Mouse (Mus musculus): ENCODE measurements around the gene Aqp3. TPM values are rescaled to one million over a fixed set of nuclear protein-coding genes. Genes with fewer than 3 reads are reported as not detected.

Gene Aqp3
- total and polyA plus RNA-seq, 2 experiments from 2014 or later = 0.16 to 0.29 TPM

DNA sequence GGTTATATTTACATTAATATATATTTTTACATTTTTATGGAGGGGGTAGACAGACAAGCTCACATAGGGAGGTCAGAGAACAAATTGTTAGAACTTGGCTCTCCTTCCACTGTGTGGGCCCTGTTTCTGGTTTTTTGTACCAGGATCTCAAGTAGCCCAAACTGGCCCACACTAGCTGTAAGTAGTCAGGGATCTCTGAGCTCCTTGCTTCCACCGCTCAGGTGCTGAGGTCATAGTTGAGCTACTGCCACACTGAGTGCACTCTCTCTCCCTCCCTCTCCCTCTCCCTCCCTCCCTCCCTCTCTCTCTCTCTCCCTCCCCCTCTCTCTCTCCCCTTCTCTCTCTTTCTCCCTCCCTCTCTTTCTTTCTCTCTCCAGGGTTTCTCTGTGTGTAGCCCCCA lies 41.7 kb downstream of the Aqp3 start:
- no peak for TF ChIP-seq CTCF (IDR thresholded peaks at IDR 0.05; ENCODE audit: low read depth)
- WGBS = 40% methylated on average over 1 of the region's 1 CpGs
- no peak for ATAC-seq
- Histone ChIP-seq H3K27ac (no peak overlapping the region), H3K36me3 (ENCODE audit: insufficient read depth, low read length) (no peaks in the 10 kb centered on the region), H3K27me3 (ENCODE audit: insufficient read depth, low read length) (no peaks in the 10 kb centered on the region), H3K4me1 (ENCODE audit: insufficient read depth, low read length) (no peaks in the 10 kb centered on the region), H3K4me2 (ENCODE audit: low read depth, low read length) (no peak overlapping the region), H3K9ac (replicated peaks; ENCODE audit: low read length) (no peak overlapping the region), H3K9me3 (ENCODE audit: low read length) (no peaks in the 10 kb centered on the region), H3K4me3 (ENCODE audit: low read length) (no peak overlapping the region)
- DNase-seq (ENCODE audit: low spot score) = no peak

DNA sequence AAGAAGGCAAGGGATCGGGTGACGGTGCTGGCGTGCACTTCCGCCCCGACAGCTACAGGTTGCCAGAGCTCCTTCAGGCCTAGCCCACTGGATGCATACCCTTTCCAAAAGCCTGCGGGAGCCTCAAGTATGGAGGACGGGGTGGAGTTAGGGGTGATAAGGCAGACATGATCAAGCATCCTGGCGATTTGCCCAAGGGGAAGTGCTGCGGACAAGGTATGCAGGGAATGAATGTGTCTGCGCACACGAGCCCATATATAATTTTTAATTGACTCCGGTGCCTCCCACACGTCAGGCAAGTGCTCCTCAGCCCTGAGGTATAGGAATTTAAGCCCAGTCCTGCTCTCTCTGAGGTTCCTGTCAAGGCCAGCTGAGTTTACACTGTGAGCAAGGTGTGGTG lies 42.9 kb downstream of the Aqp3 start:
- Histone ChIP-seq H3K36me3 (ENCODE audit: insufficient read depth, low read length) (no peaks in the 10 kb centered on the region), H3K4me3 (ENCODE audit: low read length) (no peak overlapping the region), H3K27ac (no peak overlapping the region), H3K9me3 (ENCODE audit: low read length) (no peaks in the 10 kb centered on the region), H3K4me1 (ENCODE audit: insufficient read depth, low read length) (no peaks in the 10 kb centered on the region), H3K27me3 (ENCODE audit: insufficient read depth, low read length) (no peaks in the 10 kb centered on the region), H3K9ac (replicated peaks; ENCODE audit: low read length) (no peak overlapping the region), H3K4me2 (ENCODE audit: low read depth, low read length) (no peak overlapping the region)
- no peak for TF ChIP-seq CTCF (IDR thresholded peaks at IDR 0.05; ENCODE audit: low read depth)
- 87% methylated on average over 13 of the region's 13 CpGs for WGBS
- no peak for ATAC-seq
- DNase-seq (ENCODE audit: low spot score) = no peak

DNA sequence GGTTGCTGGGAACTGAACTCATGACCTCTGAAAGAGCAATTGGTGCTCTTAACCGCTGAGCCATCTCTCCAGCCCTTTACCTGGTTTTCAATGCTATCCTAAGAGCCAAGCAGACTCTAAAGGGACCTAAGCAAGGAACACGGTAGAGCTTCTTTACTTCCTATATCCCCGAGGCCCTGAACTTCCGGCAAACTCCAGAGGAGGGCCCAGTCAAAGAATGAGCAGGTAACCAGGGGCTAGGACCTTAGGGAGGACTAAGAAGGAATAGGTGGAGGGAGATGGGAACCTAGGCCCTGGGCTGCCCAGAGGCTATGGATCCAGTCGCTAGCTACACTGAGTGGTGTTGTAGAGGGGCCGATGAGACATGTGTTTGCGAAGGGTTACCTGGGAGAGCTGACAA lies 46.2 kb downstream of the Aqp3 start:
- Histone ChIP-seq H3K9me3 (ENCODE audit: low read length) (no peaks in the 10 kb centered on the region), H3K36me3 (ENCODE audit: insufficient read depth, low read length) (no peaks in the 10 kb centered on the region), H3K9ac (replicated peaks; ENCODE audit: low read length) (no peak overlapping the region), H3K27me3 (ENCODE audit: insufficient read depth, low read length) (no peaks in the 10 kb centered on the region), H3K4me3 (ENCODE audit: low read length) (no peak overlapping the region), H3K4me2 (ENCODE audit: low read depth, low read length) (no peak overlapping the region), H3K27ac (no peak overlapping the region), H3K4me1 (ENCODE audit: insufficient read depth, low read length) (no peaks in the 10 kb centered on the region)
- DNase-seq (ENCODE audit: low spot score) (no peak), ATAC-seq (no peak)
- 0 out of 2 replicates have a peak, but pooled peaks have one; percentile 11 for TF ChIP-seq CTCF (IDR thresholded peaks at IDR 0.05; ENCODE audit: low read depth)
- 79% methylated on average over 7 of the region's 7 CpGs for WGBS

DNA sequence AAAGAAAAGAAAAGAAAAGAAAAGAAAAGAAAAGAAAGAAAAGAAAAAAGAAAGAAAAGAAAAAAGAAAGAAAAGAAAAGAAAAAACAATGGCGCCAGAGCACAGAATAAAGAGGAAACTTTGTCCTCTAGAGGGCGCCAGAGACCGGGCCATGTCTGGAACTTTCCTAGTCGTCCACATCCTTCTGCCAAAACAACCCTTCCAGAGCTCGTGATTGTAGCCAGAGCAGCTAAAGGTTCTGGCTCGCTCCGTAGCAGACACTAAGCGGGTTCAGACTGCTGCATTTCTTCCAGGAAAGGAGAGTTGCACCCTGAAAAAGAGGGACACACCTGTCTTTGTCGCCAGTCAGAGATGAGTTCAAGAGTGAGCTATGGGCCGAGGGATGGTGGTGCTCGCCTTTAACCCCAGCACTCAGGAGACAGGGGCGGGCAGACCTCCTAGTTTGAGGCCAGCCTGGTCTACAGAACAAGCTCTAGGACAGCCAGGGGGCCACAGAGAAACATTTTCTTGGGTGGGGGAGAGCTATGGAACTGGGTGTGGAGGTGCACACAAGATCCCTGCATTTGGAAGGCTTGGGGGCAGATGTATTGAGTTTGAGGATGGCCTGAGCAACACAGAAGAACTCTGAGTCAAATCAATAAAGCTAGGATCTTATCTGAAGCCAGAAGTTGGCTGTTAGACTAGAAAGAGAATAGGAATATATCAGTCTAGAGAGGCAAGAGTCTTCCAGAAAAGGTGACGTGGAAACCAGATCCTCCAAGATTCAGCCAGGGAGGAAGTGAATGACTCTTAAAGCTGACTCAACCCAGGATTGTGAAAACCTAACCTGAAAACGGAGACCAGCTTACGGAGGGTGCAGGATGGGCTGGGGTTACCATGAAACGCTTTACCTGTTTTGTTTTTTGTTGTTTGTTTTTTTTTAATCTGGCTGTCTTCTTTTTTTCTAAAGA lies 47.0 kb downstream of the Aqp3 start:
- ATAC-seq (peak; percentile 86), DNase-seq (ENCODE audit: low spot score) (peak; percentile 95)
- no peaks in the 10 kb centered on the region for H3K4me1 ChIP-seq (ENCODE audit: insufficient read depth, low read length)
- H3K4me2 ChIP-seq (ENCODE audit: low read depth, low read length) = peak overlapping the region; percentile 30
- H3K27ac ChIP-seq = no peak overlapping the region
- peak; percentile 87 for TF ChIP-seq CTCF (IDR thresholded peaks at IDR 0.05; ENCODE audit: low read depth)
- no peak overlapping the region for H3K4me3 ChIP-seq (ENCODE audit: low read length)
- no peaks in the 10 kb centered on the region for H3K36me3 ChIP-seq (ENCODE audit: insufficient read depth, low read length)
- H3K9ac ChIP-seq (replicated peaks; ENCODE audit: low read length) = no peak overlapping the region
- WGBS = 35% methylated on average over 16 of the region's 16 CpGs
- no peaks in the 10 kb centered on the region for H3K27me3 ChIP-seq (ENCODE audit: insufficient read depth, low read length)
- no peaks in the 10 kb centered on the region for H3K9me3 ChIP-seq (ENCODE audit: low read length)

DNA sequence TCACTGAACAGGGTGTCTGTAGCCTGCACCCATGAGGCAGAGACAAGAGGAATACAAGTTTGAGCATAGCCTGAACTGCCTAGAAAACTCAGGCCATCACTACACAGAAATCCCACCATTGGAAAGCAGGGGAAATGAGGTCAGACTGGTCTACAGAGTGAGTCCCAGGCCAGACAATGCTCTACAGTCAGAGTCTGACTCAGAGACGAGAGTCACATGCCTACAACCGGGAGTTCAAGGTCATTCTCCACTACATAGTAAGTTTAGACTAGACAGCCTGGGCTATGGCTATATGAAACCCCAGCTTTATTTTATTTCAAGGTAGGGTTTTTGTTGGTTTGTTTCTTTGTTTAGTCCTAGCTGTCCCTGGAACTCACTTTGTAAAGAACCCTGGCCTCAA lies 49.1 kb downstream of the Aqp3 start:
- no peaks in the 10 kb centered on the region for H3K9me3 ChIP-seq (ENCODE audit: low read length)
- H3K27me3 ChIP-seq (ENCODE audit: insufficient read depth, low read length) = no peaks in the 10 kb centered on the region
- no peak overlapping the region for H3K27ac ChIP-seq
- ATAC-seq = no peak
- no peak for TF ChIP-seq CTCF (IDR thresholded peaks at IDR 0.05; ENCODE audit: low read depth)
- H3K4me1 ChIP-seq (ENCODE audit: insufficient read depth, low read length) = no peaks in the 10 kb centered on the region
- H3K4me3 ChIP-seq (ENCODE audit: low read length) = no peak overlapping the region
- H3K4me2 ChIP-seq (ENCODE audit: low read depth, low read length) = no peak overlapping the region
- H3K9ac ChIP-seq (replicated peaks; ENCODE audit: low read length) = no peak overlapping the region
- WGBS = 56% methylated on average over 2 of the region's 2 CpGs
- H3K36me3 ChIP-seq (ENCODE audit: insufficient read depth, low read length) = no peaks in the 10 kb centered on the region
- DNase-seq (ENCODE audit: low spot score) = no peak

DNA sequence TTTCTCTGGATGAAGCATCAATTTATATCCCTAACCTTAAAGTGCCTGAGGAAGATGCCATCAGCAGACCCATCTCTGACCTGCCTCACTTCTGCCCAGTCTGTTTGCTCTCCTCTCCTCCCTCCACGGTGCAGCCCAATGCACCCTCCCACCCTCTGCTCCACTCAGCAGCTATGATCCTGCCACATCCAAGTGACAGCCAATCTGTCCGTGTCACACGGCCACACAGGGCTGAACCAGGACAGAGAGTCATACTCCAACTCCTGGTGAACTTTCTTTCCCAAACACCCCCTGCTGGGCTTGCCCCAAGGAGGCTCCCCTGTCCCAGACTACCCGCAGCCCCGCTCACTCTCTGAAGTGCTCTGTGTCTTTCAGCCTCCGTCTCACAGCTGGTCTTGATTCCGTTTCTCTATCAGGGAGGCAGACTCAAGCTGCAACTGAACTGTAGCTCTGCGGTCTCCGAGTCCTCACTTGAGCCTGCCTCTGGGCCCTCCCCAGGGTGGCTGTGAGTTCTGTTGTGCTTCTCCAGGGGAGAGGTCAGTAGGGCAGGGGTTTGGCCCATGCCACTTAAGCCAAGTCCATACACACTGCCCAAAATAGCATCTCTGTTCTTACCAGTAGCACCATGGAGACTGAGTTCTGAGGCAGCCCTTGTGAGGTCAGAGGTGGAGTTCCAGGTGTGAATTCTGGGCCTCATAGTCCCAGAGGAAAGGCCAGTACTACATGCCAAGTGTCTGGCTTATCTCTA lies 50.3 kb downstream of the Aqp3 start, which contains the start of gene Aqp7:
Gene Aqp7 (minus strand): TSS at position 616 of the 748 bp plus-strand sequence.
- H3K4me3 ChIP-seq (ENCODE audit: low read length) = no peak within 1 kb of the TSS
- 43% methylated on average over 9 of the region's 9 CpGs for WGBS
- no peak within 1 kb of the TSS for H3K9ac ChIP-seq (replicated peaks; ENCODE audit: low read length)
- H3K9me3 ChIP-seq (ENCODE audit: low read length) = no peaks in the 10 kb centered on the region
- no peak for ATAC-seq
- DNase-seq (ENCODE audit: low spot score) = no peak
- H3K27ac ChIP-seq = no peak within 1 kb of the TSS
- no peaks in the 10 kb centered on the region for H3K27me3 ChIP-seq (ENCODE audit: insufficient read depth, low read length)
- no peak for TF ChIP-seq CTCF (IDR thresholded peaks at IDR 0.05; ENCODE audit: low read depth)
- H3K4me2 ChIP-seq (ENCODE audit: low read depth, low read length) = no peak within 1 kb of the TSS
- H3K4me1 ChIP-seq (ENCODE audit: insufficient read depth, low read length) = no peaks in the 10 kb centered on the region
- no peaks in the 10 kb centered on the region for H3K36me3 ChIP-seq (ENCODE audit: insufficient read depth, low read length)
